Mouse (Mus musculus): ENCODE measurements around the gene Nek7. TPM values are rescaled to one million over a fixed set of nuclear protein-coding genes. Genes with fewer than 3 reads are reported as not detected.

Nek7 gene
- polyA plus RNA-seq, 1 experiment from 2014 or later, result 21.8 TPM

- H3K27ac ChIP-seq, result no peak overlapping the region
- WGBS, result 66% methylated on average over 5 of the region's 5 CpGs
- no peak for ATAC-seq
- no peak overlapping the region for H3K9ac ChIP-seq (replicated peaks)
- peaks cover 14% of the 10 kb centered on the region for H3K4me1 ChIP-seq (replicated peaks)
- H3K4me3 ChIP-seq (replicated peaks), result no peak overlapping the region
- H3K4me2 ChIP-seq (replicated peaks), result no peak overlapping the region
- H3K36me3 ChIP-seq, result no peaks in the 10 kb centered on the region
- no peaks in the 10 kb centered on the region for H3K27me3 ChIP-seq
- no peaks in the 10 kb centered on the region for H3K9me3 ChIP-seq
Measured at GRCm38 (mm10) chr1:138518235-138518634, 101.7 kb downstream of the Nek7 start.

GRCm38 (mm10) chr1:138517360-138518099 lies 102.4 kb downstream of the Nek7 start:
- Histone ChIP-seq H3K27me3 (no peaks in the 10 kb centered on the region), H3K4me3 (replicated peaks) (no peak overlapping the region), H3K4me2 (replicated peaks) (no peak overlapping the region), H3K9me3 (no peaks in the 10 kb centered on the region), H3K36me3 (no peaks in the 10 kb centered on the region), H3K4me1 (replicated peaks) (peaks cover 14% of the 10 kb centered on the region), H3K9ac (replicated peaks) (no peak overlapping the region), H3K27ac (no peak overlapping the region)
- WGBS, result 62% methylated on average over 6 of the region's 6 CpGs
- ATAC-seq, result no peak

GRCm38 (mm10) chr1:138516946-138517345 lies 103.0 kb downstream of the Nek7 start:
- no peak for ATAC-seq
- Histone ChIP-seq H3K9me3 (no peaks in the 10 kb centered on the region), H3K4me1 (replicated peaks) (peaks cover 14% of the 10 kb centered on the region), H3K9ac (replicated peaks) (no peak overlapping the region), H3K4me3 (replicated peaks) (no peak overlapping the region), H3K27me3 (no peaks in the 10 kb centered on the region), H3K4me2 (replicated peaks) (no peak overlapping the region), H3K27ac (no peak overlapping the region), H3K36me3 (no peaks in the 10 kb centered on the region)
- WGBS, result 84% methylated on average over 2 of the region's 2 CpGs

- H3K4me2 ChIP-seq (replicated peaks), result no peak overlapping the region
- H3K9me3 ChIP-seq, result no peaks in the 10 kb centered on the region
- peak overlapping the region; percentile 26; the same call in 1 of the 2 replicates for H3K27ac ChIP-seq
- 65% methylated on average over 9 of the region's 9 CpGs for WGBS
- ATAC-seq, result no peak
- H3K9ac ChIP-seq (replicated peaks), result 0 out of 2 replicates have a peak overlapping the region, but pooled peaks have one; percentile 25
- no peaks in the 10 kb centered on the region for H3K27me3 ChIP-seq
- H3K4me1 ChIP-seq (replicated peaks), result peaks cover 14% of the 10 kb centered on the region
- no peak overlapping the region for H3K4me3 ChIP-seq (replicated peaks)
- no peaks in the 10 kb centered on the region for H3K36me3 ChIP-seq
Measured at GRCm38 (mm10) chr1:138515362-138515761, 104.6 kb downstream of the Nek7 start.

GRCm38 (mm10) chr1:138513982-138514381 lies 106.0 kb downstream of the Nek7 start:
- Histone ChIP-seq H3K4me2 (replicated peaks) (no peak overlapping the region), H3K4me1 (replicated peaks) (peaks cover 14% of the 10 kb centered on the region), H3K27me3 (no peaks in the 10 kb centered on the region), H3K9ac (replicated peaks) (no peak overlapping the region), H3K27ac (no peak overlapping the region), H3K4me3 (replicated peaks) (no peak overlapping the region), H3K36me3 (no peaks in the 10 kb centered on the region), H3K9me3 (no peaks in the 10 kb centered on the region)
- no peak for ATAC-seq
- 88% methylated on average over 4 of the region's 4 CpGs for WGBS

GRCm38 (mm10) chr1:138510566-138510965 lies 109.4 kb downstream of the Nek7 start:
- H3K4me3 ChIP-seq (replicated peaks), result no peak overlapping the region
- no peak overlapping the region for H3K4me2 ChIP-seq (replicated peaks)
- no peak overlapping the region for H3K27ac ChIP-seq
- no peaks in the 10 kb centered on the region for H3K27me3 ChIP-seq
- H3K36me3 ChIP-seq, result no peaks in the 10 kb centered on the region
- H3K9ac ChIP-seq (replicated peaks), result no peak overlapping the region
- no peak for ATAC-seq
- peaks cover 30% of the 10 kb centered on the region for H3K4me1 ChIP-seq (replicated peaks)
- WGBS, result 54% methylated on average over 4 of the region's 4 CpGs
- H3K9me3 ChIP-seq, result no peaks in the 10 kb centered on the region

GRCm38 (mm10) chr1:138507446-138508043 lies 112.4 kb downstream of the Nek7 start:
- ATAC-seq, result no peak
- Histone ChIP-seq H3K4me1 (replicated peaks) (peaks cover 42% of the 10 kb centered on the region), H3K4me2 (replicated peaks) (no peak overlapping the region), H3K4me3 (replicated peaks) (no peak overlapping the region), H3K36me3 (no peaks in the 10 kb centered on the region), H3K9me3 (no peaks in the 10 kb centered on the region), H3K27me3 (no peaks in the 10 kb centered on the region), H3K27ac (0 out of 2 replicates have a peak overlapping the region, but pooled peaks have one; percentile 25), H3K9ac (replicated peaks) (no peak overlapping the region)
- WGBS, result 77% methylated on average over 13 of the region's 13 CpGs

- H3K4me2 ChIP-seq (replicated peaks), result no peak overlapping the region
Measured at GRCm38 (mm10) chr1:138507014-138507413, 112.9 kb downstream of the Nek7 start.

GRCm38 (mm10) chr1:138504228-138504627 lies 115.7 kb downstream of the Nek7 start:
- Histone ChIP-seq H3K9ac (replicated peaks) (0 out of 2 replicates have a peak overlapping the region, but pooled peaks have one; percentile 14), H3K9me3 (no peaks in the 10 kb centered on the region), H3K4me3 (replicated peaks) (no peak overlapping the region), H3K27ac (peak overlapping the region; percentile 60), H3K4me2 (replicated peaks) (peak overlapping the region; percentile 15; the same call in 1 of the 2 replicates), H3K4me1 (replicated peaks) (peaks cover 65% of the 10 kb centered on the region), H3K36me3 (no peaks in the 10 kb centered on the region), H3K27me3 (no peaks in the 10 kb centered on the region)
- ATAC-seq, result no peak
- 29% methylated on average over 5 of the region's 5 CpGs for WGBS

More at GRCm38 (mm10) chr1:138507014-138507413, 112.9 kb downstream of the Nek7 start:
- no peak overlapping the region for H3K27ac ChIP-seq
- peaks cover 42% of the 10 kb centered on the region for H3K4me1 ChIP-seq (replicated peaks)
- H3K9me3 ChIP-seq, result no peaks in the 10 kb centered on the region
- peak; percentile 41; the same call in 1 of the 2 replicates for ATAC-seq
- WGBS, result 38% methylated on average over 4 of the region's 4 CpGs
- no peaks in the 10 kb centered on the region for H3K36me3 ChIP-seq
- H3K9ac ChIP-seq (replicated peaks), result no peak overlapping the region
- H3K27me3 ChIP-seq, result no peaks in the 10 kb centered on the region
- no peak overlapping the region for H3K4me3 ChIP-seq (replicated peaks)

- H3K27me3 ChIP-seq, result no peaks in the 10 kb centered on the region
- H3K4me2 ChIP-seq (replicated peaks), result no peak overlapping the region
- ATAC-seq, result no peak
- peak overlapping the region; percentile 97 for H3K27ac ChIP-seq
- H3K4me3 ChIP-seq (replicated peaks), result no peak overlapping the region
- peaks cover 67% of the 10 kb centered on the region for H3K4me1 ChIP-seq (replicated peaks)
- 10% methylated on average over 6 of the region's 6 CpGs for WGBS
- no peaks in the 10 kb centered on the region for H3K9me3 ChIP-seq
- H3K36me3 ChIP-seq, result no peaks in the 10 kb centered on the region
- no peak overlapping the region for H3K9ac ChIP-seq (replicated peaks)
Measured at GRCm38 (mm10) chr1:138500691-138501090, 119.2 kb downstream of the Nek7 start.

- Histone ChIP-seq H3K27me3 (no peaks in the 10 kb centered on the region), H3K4me1 (replicated peaks) (peaks cover 68% of the 10 kb centered on the region), H3K9me3 (no peaks in the 10 kb centered on the region), H3K27ac (peak overlapping the region; percentile 97), H3K9ac (replicated peaks) (no peak overlapping the region), H3K4me2 (replicated peaks) (peak overlapping the region; percentile 14; the same call in 1 of the 2 replicates), H3K4me3 (replicated peaks) (no peak overlapping the region), H3K36me3 (no peaks in the 10 kb centered on the region)
- ATAC-seq, result peak; percentile 82
- WGBS, result under 1% methylated on average over 10 of the region's 10 CpGs
Measured at GRCm38 (mm10) chr1:138500155-138500554, 119.8 kb downstream of the Nek7 start.

- Histone ChIP-seq H3K36me3 (no peaks in the 10 kb centered on the region), H3K4me3 (replicated peaks) (peak overlapping the region; percentile 22), H3K4me1 (replicated peaks) (peaks cover 63% of the 10 kb centered on the region), H3K9ac (replicated peaks) (peak overlapping the region; percentile 54; the same call in 1 of the 2 replicates), H3K27me3 (no peaks in the 10 kb centered on the region), H3K4me2 (replicated peaks) (peak overlapping the region; percentile 49), H3K9me3 (no peaks in the 10 kb centered on the region), H3K27ac (peak overlapping the region; percentile 97)
- 7% methylated on average over 9 of the region's 9 CpGs for WGBS
- peak; percentile 84 for ATAC-seq
Measured at GRCm38 (mm10) chr1:138499461-138499860, 120.5 kb downstream of the Nek7 start.
